Mouse (Mus musculus) 3134 (cell line): ENCODE data around the gene Mybpc1.
"Not testable (repeated sequence)": the region's sequence is repeated elsewhere in the genome, so short reads cannot be mapped to it uniquely, and the experiment has no call there.

Source experiments
- DNase-seq: peaks from one replicate; pipeline ENCODE4 v3.0.0-alpha.2; 2011; ENCODE audit warnings: low spot score; ENCODE audit not compliant: insufficient read length; ENCODE audit errors: extremely low read depth

The Mybpc1 gene

DNA sequence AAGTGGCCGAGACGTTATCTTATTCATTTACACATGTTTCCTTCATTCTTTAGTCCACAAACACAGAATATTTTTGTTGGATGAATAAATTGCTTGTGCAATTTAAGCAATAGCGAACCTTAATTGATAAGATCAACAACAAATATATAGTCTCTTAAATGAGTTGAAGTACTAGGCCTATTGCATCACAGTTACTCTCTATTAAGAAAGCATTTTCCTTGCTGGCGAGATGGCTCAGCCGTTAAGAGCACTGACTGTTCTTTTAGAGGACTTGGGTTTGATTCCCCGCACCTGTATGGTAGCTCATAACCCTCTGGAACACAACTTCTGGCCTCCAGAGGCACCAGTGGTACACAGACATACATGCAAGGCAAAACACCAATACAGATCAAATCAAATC, 47.9 kb downstream of the Mybpc1 start:
- DNase-seq = no peak

DNA sequence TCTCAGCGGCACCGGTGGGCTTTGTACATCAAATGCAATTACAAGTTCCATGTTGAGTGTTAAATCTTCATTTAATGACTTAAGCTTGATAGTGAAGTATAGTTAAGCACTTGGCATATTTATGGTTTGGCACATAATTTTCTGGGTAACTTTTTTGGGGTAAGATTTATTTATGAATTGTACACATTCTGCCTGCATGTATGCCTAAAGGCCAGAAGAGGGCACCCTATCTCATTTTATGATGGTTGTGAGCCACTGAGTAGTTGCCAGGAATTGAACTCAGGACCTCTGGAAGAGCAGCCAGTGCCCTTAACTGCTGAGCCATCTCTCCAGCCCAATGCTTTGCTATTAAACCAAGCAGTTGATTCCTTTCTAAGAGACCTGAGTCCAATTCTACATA, 52.2 kb downstream of the Mybpc1 start:
- peak; percentile 11 for DNase-seq

DNA sequence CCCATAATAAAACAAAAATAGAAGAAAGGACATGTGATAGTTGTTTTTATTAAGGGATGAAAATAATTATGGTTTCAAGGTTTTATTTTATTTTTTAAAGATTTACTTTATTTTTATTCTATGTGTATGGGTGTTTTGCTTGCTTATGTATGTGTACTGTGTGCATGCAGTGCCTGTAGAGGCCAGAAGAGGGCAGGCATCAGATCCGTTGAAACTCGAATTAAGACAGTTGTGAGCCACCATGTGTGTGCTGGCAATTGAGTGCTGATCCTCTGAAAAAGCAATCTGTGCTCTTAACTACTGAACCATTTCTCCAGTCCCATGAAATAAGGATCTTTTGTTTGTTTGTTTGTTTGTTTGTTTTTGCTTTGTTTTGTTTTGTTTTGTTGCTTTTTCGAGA, 54.7 kb downstream of the Mybpc1 start:
- DNase-seq = no peak

DNA sequence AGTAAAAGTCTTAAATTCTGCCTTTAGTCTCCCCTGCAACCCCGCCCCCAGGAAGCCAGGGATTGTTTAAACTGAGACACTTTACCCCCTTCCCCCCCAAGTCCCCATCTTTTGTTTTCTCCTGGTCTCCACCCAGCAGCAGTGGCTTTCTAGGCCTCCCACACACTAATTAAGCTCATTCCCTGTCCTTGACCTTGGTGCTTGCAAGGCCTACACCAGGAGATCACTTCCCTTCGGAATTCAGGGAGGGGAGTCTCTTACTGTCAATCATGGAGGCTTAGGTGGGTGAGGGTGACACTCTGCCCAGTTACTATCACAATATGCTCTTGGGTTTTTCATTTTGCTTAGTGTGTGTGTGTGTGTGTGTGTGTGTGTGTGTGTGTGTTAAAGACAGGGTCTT, 57.3 kb downstream of the Mybpc1 start:
- DNase-seq = no peak

DNA sequence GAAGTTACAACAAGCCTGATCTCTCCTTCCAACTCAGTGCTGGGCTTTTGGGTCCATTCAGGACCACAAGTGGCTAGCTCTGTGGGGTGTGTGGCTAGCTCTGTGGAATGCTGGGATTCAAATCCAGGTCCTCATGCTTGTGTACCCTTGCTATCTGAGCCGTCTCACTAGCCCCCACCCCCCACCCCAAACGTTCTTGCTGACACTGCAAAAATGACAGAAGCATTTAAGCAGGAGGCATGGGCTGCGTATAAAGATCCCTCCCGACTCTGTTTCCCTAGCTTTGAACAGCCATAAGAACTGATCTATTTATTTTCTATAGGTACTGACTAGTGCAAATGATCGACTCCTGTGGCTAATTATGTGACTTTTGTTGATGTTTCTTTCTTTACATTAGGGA, 74.3 kb downstream of the Mybpc1 start:
- DNase-seq = no peak

DNA sequence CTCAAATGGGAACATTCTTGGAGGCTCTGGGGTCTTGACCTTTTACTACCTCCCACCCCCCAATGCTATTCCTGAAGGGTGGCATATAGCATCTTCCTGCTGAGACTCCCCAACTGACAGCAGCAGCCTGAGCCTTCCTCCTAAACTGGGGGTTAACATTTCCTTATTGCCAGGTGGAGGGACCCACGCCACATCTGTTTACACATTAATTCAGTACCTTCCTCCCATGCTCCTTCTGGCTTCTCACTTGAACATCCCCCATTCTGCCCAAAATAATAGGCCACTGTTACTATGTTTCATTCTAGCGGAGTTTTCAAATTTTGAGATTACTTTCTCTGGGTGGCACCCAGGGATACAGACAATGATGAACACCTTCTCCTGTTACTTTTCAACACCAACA, 80.9 kb downstream of the Mybpc1 start:
- no peak for DNase-seq

DNA sequence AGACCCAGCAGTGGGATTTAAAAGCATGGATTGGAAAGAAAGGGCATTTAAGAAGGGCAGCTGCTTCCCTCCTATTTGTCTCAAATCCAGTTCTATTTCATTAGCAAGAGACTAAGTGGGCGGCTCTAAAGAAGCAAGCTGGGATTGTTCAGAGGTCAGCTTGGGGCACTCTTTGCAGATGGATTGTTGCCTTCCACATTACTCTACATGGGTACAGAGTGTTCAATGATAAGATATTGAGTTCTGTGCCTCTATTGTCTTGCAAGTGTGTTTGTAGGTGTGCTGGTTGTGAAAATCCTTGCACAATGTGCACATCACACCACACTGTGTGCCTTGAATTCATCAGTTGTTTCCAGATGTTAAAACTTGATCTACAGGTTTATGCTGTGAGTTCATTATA, 81.7 kb downstream of the Mybpc1 start:
- no peak for DNase-seq

DNA sequence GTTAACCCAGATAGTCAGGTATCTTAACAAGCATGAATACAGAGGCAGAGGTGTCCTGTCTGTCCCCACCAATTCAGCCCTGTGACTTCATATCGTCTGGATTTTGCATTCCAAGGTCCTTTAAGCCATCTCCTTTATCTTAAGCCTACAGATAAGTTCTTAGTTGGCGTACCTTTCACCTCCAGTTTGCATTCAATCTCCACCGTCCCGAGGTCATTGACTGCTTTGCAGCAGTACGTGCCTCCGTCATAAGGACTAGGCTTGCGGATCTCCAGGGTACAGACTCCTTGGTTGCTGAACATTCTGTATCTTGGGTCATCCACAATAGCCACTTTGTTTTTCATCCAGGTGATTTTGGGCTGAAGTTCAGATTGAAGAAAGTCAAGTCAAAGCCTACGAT, 82.2 kb downstream of the Mybpc1 start:
- DNase-seq = no peak

DNA sequence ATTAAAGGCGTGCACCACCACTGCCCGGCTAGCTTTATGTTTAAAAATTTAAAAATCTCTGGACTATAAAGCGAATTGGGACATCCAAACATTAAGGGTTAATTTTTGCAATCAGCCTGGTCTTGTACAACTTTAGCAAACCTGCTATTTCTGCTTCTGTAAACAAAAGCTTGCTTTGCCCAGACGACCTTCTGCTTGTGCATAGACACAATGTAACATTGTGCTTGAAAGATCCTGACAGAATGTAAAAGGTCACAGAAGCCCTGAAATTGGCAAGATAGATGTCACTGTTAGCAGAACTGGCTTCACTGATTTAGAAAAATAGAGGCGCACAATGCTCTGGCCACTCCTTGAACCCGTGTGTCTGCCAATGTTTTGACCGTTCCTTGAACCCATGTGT, 89.9 kb downstream of the Mybpc1 start:
- DNase-seq = not testable (repeated sequence)

DNA sequence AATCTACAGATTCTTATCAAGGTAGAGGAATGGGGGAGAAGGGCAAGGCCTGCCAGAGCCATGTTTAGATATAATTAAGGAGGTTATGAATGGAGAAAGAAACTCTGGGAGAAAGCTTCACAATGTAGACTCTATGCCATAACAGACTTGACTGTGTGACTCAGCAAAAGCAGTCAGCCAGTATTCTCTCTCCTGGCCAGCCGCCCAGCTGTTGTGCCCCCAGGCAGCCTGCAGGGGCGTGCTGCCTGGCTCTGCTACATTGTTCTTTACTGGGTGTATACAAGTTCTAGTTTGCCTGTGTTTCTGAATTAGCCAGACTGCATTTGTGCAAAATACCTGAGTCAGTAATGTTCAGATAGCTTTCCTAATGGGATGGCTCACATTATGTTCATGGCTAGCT, 90.5 kb downstream of the Mybpc1 start:
- DNase-seq = peak; percentile 88

DNA sequence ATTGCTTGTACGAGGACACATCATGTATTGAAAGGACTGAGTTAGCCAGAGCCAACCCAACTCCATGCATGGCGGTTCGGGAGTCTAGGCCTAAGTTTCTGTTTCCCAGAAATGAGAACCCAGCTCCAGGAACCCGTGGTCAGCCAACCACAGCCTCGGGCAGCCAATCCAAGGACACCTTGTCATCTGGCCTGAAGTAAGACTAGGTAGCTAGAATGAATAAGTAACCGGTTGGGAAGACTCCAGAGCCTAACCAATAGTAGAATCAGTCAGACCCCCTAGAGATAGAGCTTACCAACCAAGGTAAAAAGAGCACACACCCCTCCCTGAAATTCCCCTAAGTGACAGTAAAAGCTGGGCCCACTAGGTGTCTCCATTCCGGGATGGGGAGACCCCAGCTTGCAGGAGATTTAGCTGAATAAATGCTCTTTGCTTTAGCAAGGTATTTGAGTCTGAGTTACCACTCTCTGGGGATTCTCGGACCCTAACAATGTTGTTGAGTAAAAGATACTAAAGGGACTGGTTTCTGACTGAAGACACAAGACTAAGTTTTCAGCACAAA, 91.3 kb downstream of the Mybpc1 start:
- no peak for DNase-seq

DNA sequence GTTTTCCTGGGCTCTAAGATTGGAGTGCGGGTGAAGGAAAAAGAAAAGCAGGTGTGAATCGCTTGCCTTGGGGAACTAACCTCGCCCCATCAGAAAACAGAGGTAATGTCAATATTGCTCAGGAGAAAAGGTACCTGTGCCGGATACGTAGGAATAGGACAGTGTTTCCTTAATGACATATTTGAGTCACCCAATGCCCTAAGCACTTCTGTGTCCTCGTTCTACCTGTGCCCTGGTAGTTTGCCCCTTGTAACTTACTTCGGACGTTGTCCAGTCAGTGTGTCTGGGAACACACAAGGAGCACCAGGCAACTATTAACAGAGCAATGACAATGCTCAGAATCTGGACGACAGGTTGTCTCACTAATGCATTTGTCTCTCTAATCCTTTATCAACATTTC, 93.6 kb downstream of the Mybpc1 start:
- DNase-seq = no peak

DNA sequence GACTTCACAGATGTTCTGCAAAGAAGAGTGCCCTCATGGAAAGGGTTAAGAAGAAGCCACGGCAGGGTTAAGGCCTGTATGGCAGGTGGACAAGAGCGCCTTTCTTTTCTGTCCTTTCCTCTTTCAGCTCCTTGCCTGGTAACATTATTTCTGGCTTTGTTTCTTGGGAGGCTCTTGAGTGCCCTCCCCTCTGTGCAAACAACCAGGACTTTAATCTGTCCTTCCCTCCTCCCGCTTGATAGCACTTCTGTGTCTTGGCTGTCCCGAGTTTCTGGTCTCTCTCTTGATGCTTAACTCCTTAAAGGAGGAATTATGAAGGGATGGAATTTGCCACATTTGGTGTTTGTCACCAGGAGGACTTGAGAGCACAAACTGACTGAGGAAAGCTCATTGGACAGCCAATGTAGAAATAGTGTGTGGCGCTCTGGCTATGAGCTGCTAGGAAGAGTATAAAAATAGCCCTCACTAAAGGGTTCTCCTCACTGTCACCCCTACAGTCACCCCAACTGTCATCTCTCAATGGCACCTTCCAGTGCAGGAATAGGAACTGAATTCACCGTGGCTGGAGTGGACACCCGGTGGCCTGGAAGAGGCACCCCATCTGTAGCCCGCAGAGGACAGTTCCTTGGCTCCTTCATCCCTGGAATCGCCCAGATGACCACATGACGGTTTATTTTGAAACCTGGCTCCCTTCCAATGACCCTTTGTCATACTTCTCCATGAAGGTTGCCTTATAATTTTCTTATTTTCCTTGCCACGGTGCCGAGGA, 94.3 kb downstream of the Mybpc1 start:
- DNase-seq = peak; percentile 59

DNA sequence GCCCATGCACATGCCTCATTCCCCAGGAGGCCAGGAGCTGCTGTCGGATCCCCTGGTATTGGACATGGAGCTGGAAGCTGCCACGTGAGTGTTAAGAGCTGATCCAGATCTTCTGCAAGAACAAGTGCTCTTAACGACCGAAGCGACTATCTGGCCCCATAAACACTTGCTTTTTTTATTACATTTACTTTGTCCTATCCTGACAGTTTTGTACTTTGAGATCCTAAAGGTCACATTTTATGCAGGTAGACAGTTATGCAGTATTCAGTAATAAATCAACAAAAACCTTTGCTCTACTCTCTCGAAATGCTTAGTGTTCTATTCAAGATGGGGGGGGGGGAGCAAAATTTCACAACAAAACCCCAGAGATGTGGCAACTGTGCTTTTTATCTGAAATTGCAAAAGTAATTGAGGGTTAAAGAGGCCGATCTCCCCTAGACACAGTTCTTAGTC, 97.2 kb downstream of the Mybpc1 start:
- no peak for DNase-seq

DNA sequence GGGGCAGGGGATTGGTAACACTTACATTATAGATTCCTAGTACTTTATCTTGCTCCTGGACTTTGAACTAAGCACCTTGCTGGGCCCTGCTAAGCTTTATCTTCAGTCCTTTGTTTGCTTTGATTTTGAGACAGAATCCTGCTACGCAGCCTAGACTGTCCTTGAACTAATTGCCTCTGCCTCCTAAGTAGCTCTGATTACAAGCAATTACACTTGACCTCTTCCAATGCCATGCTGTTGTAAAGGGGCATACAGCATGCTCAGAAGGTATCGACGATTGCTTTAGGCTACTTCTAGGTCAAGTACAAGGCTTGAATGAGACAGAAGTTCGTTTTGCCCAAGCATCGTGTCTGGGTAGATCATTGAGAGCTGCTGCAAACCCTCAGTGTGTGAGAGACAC, 99.7 kb downstream of the Mybpc1 start:
- no peak for DNase-seq

DNA sequence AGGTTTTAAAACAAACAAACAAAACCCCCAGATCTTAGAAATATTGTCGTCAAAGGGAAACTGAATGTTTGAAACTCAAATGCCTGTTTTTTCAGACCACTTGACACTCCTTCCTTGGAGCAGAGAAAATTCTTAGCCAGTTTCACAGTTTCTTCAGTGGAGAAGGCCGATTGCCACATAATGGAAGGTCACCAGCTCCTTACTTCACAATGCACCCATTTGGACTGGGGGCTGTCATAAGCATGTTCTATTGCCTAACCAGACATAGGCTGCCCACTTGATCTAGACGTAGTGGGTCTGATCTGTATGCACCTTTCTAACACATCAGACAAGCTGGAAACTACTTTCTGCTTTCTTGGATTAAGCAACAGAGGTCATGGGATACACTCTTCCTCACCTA, 100.5 kb downstream of the Mybpc1 start:
- no peak for DNase-seq

DNA sequence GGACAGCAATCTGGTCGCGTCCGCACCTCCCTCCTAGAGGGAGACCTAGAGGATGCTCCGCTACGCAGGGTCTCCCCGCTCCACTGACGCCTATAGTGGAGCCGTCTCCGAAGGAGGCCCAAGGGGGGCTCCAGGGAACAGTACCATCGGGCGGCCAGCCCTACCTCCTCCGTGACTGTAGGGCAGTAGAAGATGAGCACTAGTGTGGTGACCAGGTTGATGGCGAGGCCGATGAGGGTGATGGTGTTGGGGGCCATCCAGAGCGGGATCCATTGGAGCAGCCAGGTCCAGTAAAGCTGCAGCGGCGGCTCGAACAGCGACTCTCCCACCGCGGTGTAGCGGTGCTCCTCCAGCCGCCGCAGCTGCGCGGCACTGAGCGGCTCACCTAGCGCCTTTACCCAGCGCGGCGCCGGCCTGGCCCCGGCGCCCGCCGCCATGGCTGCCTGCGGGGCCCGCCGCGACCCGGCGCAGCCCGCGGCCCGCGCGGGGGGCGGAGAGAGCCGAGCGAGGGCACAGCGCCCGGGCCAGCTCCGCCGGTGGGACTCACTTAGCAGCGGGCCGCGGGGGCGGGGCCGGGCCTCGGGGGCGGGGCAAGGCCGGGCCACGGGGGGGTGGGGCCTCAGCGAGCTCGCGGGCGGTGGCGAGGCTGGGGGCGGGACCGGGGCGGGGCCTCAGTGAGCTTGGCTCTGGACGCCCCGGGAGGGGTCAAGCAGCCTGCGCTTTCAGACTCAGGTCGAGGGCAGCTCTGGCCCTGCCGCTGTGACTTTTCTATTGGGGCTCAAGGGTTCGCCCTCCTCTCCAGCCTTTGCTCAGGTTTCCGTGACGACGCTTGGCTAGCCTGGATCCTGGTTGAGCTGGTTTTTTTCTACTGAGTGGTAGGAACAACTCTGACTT, 101.3 kb downstream of the Mybpc1 start, which contains the start of gene Chpt1:
Gene Chpt1 (minus strand): TSS at position 653 of the 894 bp plus-strand sequence.
- peak; percentile 82 for DNase-seq

DNA sequence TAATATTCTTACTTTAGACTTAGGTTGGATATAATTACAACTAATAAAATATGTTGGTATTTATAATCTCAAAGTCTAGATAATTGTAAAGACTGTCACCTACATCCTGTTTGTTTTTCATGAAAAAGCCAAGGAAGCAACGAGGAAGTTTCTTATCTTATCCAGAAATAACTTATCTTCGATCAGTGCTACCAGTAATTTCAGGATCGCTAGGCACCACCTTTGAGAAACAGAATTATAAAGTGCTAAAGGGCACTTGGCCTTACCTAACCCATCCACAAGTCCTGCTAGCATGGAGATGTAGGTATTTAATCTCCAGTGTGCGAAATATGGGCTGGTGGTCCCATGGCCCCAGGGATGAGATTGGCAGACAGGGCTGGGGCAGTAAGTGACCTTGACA, 102.0 kb downstream of the Mybpc1 start:
- no peak for DNase-seq

DNA sequence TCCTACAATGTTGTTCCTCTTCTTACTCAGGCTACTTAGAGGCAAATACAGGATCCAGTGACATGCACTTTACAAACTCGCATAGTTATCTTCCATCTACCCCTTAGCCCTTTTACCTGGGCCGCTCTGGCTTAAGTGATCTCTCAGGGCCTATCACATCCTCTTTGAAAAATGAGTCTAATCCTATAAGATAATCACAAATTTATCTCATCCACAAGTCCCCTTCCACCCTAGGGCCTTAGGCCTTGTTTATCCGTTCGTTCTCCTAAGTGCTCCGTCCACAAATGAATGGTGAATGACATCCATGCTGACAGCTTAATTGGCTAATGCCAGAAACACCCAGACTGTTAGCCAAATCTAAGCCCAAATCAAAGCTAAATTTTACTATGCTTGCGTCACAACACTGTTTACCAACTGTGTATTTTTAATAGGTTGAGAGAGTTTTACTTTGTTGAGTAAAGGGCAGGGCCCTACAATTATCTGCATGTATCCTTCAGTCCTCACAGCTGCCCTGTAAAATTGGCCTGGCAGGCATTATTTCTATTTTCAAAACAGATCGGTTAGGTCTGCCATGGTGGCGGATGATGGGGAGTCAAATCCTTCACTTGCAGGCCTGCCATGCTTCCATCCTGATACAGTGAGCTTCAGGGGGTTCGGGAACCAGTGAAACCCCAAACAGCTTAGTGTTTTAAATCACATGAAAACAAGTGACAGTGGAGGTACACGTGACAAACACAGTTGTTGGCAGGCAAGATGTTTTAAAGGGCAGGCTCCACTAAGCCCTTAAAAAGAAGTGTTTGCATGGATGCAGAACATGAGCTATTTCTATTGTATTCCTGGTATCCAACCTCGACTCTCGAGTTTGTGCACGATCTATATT, 102.8 kb downstream of the Mybpc1 start:
- no peak for DNase-seq

DNA sequence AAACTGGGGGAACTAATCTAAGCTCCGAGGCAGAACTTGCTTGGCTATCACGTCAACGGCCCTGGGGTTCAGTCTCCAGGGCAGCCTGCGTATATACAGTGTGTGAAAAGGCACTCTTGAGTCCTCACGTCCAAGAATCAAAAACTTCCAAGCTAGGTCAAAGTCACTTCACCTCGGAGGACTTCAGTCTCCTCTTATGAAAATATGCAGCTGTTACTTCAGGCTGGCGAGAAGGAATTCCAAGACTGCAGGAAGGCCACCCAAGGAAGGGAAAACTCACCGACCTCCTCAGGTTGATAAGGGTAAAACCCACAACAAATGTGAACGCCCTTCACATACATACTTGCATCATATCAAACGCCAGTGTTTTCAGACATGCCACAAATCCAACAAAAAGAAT, 103.6 kb downstream of the Mybpc1 start:
- no peak for DNase-seq

DNA sequence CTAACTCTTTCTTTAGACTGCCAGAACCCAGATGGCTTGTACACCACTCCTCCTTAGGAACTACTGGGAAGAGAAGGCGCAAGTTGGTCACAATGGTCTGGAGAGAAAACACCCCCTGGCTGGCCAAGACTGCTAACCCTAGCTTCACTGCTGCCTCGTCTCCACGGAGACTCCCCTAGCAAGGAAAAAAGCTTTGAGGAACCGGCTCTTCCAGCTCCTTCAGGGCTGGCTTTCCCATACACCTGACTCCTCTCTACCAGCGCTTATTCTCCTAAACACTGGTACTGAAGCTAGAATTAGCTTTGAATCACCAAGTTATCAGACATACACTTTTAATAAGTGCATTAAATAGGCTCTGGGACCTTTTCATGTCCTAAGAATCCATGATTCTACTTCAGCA, 105.0 kb downstream of the Mybpc1 start:
- DNase-seq = no peak
